Mouse (Mus musculus) R1 (cell line): ENCODE measurements around the gene Snx11.
"Not testable (repeated sequence)": the region's sequence is repeated elsewhere in the genome, so short reads cannot be mapped to it uniquely, and the experiment has no call there.

Experiments used
- DNase-seq: peaks from one replicate; pipeline ENCODE4 v3.0.0-alpha.2; 2018; ENCODE audit warnings: low read depth, low spot score

The Snx11 gene

GRCm38 (mm10) chr11:96796081-96796480 lies 18.7 kb upstream of the Snx11 start:
- peak; percentile 97 for DNase-seq

- DNase-seq, result peak; percentile 60
Measured at GRCm38 (mm10) chr11:96795491-96795890, 18.1 kb upstream of the Snx11 start.

- DNase-seq, result peak; percentile 85
Measured at GRCm38 (mm10) chr11:96790681-96791080, 13.3 kb upstream of the Snx11 start.

- DNase-seq, result peak; percentile 93
Measured at GRCm38 (mm10) chr11:96789990-96790389, 12.6 kb upstream of the Snx11 start.

GRCm38 (mm10) chr11:96788871-96789795 lies 11.8 kb upstream of the Snx11 start, which contains the start of gene Cbx1:
TSS of gene Cbx1 (plus strand) at chr11:96789127.
- DNase-seq, result peak; percentile 95

GRCm38 (mm10) chr11:96786731-96787450 lies 9.5 kb upstream of the Snx11 start:
- peak; percentile 86 for DNase-seq

- DNase-seq, result peak; percentile 90
Measured at GRCm38 (mm10) chr11:96784847-96785246, 7.5 kb upstream of the Snx11 start.

GRCm38 (mm10) chr11:96781425-96781824 lies 4.1 kb upstream of the Snx11 start:
- DNase-seq, result peak; percentile 69

GRCm38 (mm10) chr11:96780306-96780705 lies 2.9 kb upstream of the Snx11 start:
- DNase-seq, result peak; percentile 96

- DNase-seq, result not testable (repeated sequence)
Measured at GRCm38 (mm10) chr11:96778061-96778627, 785 bp upstream of the Snx11 start.

- DNase-seq, result no peak
Measured at GRCm38 (mm10) chr11:96776068-96776467, 1.3 kb downstream of the Snx11 start.

GRCm38 (mm10) chr11:96775665-96776064 lies 1.7 kb downstream of the Snx11 start:
- no peak for DNase-seq

- no peak for DNase-seq
Measured at GRCm38 (mm10) chr11:96775063-96775462, 2.3 kb downstream of the Snx11 start.

- DNase-seq, result peak; percentile 75
Measured at GRCm38 (mm10) chr11:96774536-96774935, 2.8 kb downstream of the Snx11 start.

- no peak for DNase-seq
Measured at GRCm38 (mm10) chr11:96772413-96772812, 4.9 kb downstream of the Snx11 start.

GRCm38 (mm10) chr11:96771274-96771975 lies 5.9 kb downstream of the Snx11 start:
- DNase-seq, result no peak

GRCm38 (mm10) chr11:96768240-96768639 lies 9.1 kb downstream of the Snx11 start:
- peak; percentile 1 for DNase-seq

GRCm38 (mm10) chr11:96767096-96767495 lies 10.3 kb downstream of the Snx11 start:
- peak; percentile 82 for DNase-seq

- no peak for DNase-seq
Measured at GRCm38 (mm10) chr11:96766555-96766954, 10.8 kb downstream of the Snx11 start.

GRCm38 (mm10) chr11:96765645-96766044 lies 11.7 kb downstream of the Snx11 start:
- DNase-seq, result no peak
